Mouse (Mus musculus) ES-E14 (cell line): Measurements from ENCODE around the gene Hprt. TPM values are rescaled to one million over a fixed set of nuclear protein-coding genes. Genes with fewer than 3 reads are reported as not detected.

Experiments used
- DNase-seq: peaks from one replicate; pipeline ENCODE4 v3.0.0-alpha.2; 2013; ENCODE audit warnings: low read depth, low spot score
- H3K27ac ChIP-seq: 2 replicates; pipeline ENCODE4 v1.5.1; 2012; ENCODE audit warnings: low read depth, mild to moderate bottlenecking, low read length, moderate library complexity, mixed read lengths; ENCODE audit not compliant: poor library complexity, insufficient read depth, severe bottlenecking
- H3K36me3 ChIP-seq: 2 replicates; pipeline ENCODE4 v1.6.1; 2012; ENCODE audit warnings: mild to moderate bottlenecking, low read length, moderate library complexity, mixed read lengths; ENCODE audit not compliant: control insufficient read depth, poor library complexity, insufficient read depth, severe bottlenecking
- H3K4me1 ChIP-seq, 2 experiments: fragments of 150-350 bp in 1 of 2; sonication (generic) in 1 of 2; 2 replicates each; pipeline ENCODE4 v1.6.1; 2012; ENCODE audit warnings: low read length in 2 of 2, mild to moderate bottlenecking in 1 of 2, mixed read lengths in 1 of 2; ENCODE audit not compliant: control insufficient read depth in 2 of 2, insufficient read depth in 2 of 2, poor library complexity in 1 of 2
- H3K4me3 ChIP-seq, 2 experiments: fragments of 150-350 bp in 1 of 2; sonication (generic) in 1 of 2; 2 replicates each; pipeline ENCODE4 v1.5.1; 2012; ENCODE audit warnings: low read length in 2 of 2, low read depth in 1 of 2, mild to moderate bottlenecking in 1 of 2, mixed read lengths in 1 of 2; ENCODE audit not compliant: insufficient read depth in 1 of 2, poor library complexity in 1 of 2, severe bottlenecking in 1 of 2
- H3K9ac ChIP-seq: 2 replicates; pipeline ENCODE4 v1.6.1; 2012; ENCODE audit warnings: low read depth, mild to moderate bottlenecking, low read length, mixed read lengths; ENCODE audit not compliant: poor library complexity, insufficient read depth, severe bottlenecking
- H3K9me3 ChIP-seq: fragments of 150-350 bp; sonication (generic); 2 replicates; pipeline ENCODE4 v1.6.1; 2012; ENCODE audit warnings: low read depth, mild to moderate bottlenecking, low read length; ENCODE audit not compliant: control insufficient read depth, insufficient read depth
- CHD2 ChIP-seq: IDR thresholded peaks from 2 replicates; pipeline ENCODE4 v1.6.1; 2014; ENCODE audit warnings: mild to moderate bottlenecking, low read depth, low read length, inconsistent platforms
- HCFC1 ChIP-seq: IDR thresholded peaks from 2 replicates; pipeline ENCODE4 v1.6.1; 2012; ENCODE audit warnings: low read length, inconsistent platforms, borderline replicate concordance; ENCODE audit not compliant: insufficient read depth
- MAFK ChIP-seq: IDR thresholded peaks from 2 replicates; pipeline ENCODE4 v1.6.1; 2014; ENCODE audit warnings: mild to moderate bottlenecking, low read depth, low read length, inconsistent platforms; ENCODE audit not compliant: insufficient read depth
- ZC3H11A ChIP-seq: IDR thresholded peaks from 2 replicates; pipeline ENCODE4 v1.6.1; 2012; ENCODE audit warnings: low read depth, mild to moderate bottlenecking, inconsistent platforms, low read length, borderline replicate concordance
- ZNF384 ChIP-seq: IDR thresholded peaks from 2 replicates; pipeline ENCODE4 v1.6.1; 2012; ENCODE audit warnings: low read depth, low read length, inconsistent platforms
- in situ Hi-C, 2 experiments: fragments of 600-800 bp; cut with MboI; formaldehyde crosslinking; loops; one replicate each; pipeline ENCODE4 v1.15.1; 2025; ENCODE audit warnings: low sequenced_read_pairs in 2 of 2, inconsistent platforms in 1 of 2; ENCODE audit not compliant: unreplicated experiment in 2 of 2
- total RNA-seq: library from RNA; depleted of rRNA; stranded (reverse); fragments of 300-350 nt; gene quantifications from 2 replicates; pipeline ENCODE4 v1.2.3, GENCODE M21; 2012

The Hprt gene
- total RNA-seq, 1 experiment: 1.6 TPM

DNA sequence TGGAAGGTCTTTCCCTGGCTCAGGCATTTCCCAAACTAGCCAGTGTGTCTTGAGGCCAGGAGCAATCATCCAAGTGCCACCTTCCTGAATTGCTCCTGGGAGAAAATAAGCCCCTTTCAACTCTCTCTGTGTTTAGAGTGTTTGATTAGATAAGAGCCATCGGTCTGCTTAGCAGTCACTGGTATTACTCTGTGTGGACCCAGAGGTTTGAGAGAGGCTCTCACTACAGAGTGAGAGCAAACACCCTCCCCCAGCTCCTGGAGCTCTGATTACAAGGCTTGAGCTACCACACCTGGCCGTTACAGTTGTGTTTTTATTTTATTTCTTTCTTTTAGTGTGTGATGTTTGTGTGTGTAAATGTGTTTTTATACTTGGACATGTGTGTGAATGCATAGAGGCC is 59.0 kb downstream of the Hprt start:
- Histone ChIP-seq H3K27ac (no peak overlapping the region), H3K9me3 (no peaks in the 10 kb centered on the region), H3K4me1 (no peaks in the 10 kb centered on the region), H3K36me3 (no peaks in the 10 kb centered on the region), H3K4me3 (no peak overlapping the region), H3K9ac (no peak overlapping the region)
- TF ChIP-seq MAFK (no peak), ZC3H11A (no peak), CHD2 (no peak), ZNF384 (no peak), HCFC1 (no peak)
- no peak for DNase-seq
- in situ Hi-C loops: no loop called here

GRCm38 (mm10) chrX:53049196-53049595 is 61.3 kb downstream of the Hprt start:
- Histone ChIP-seq H3K9ac (no peak overlapping the region), H3K36me3 (no peaks in the 10 kb centered on the region), H3K27ac (no peak overlapping the region), H3K4me1 (no peaks in the 10 kb centered on the region; a peak in 1 of 4 replicates), H3K4me3 (no peak overlapping the region), H3K9me3 (no peaks in the 10 kb centered on the region)
- in situ Hi-C loops: no loop called here
- DNase-seq: no peak
- no peak for TF ChIP-seq CHD2
- TF ChIP-seq ZNF384: no peak
- TF ChIP-seq MAFK: no peak
- TF ChIP-seq HCFC1: no peak
- TF ChIP-seq ZC3H11A: no peak

GRCm38 (mm10) chrX:53050353-53050752 is 62.4 kb downstream of the Hprt start:
- peak overlapping the region in 1 of 2 experiments; percentile 42; a peak in 1 of 4 replicates for H3K4me3 ChIP-seq
- no peaks in the 10 kb centered on the region for H3K9me3 ChIP-seq
- DNase-seq: no peak
- H3K36me3 ChIP-seq: no peaks in the 10 kb centered on the region
- H3K27ac ChIP-seq: no peak overlapping the region
- in situ Hi-C loops: no loop called here
- no peak for TF ChIP-seq MAFK
- no peak for TF ChIP-seq CHD2
- TF ChIP-seq HCFC1: no peak
- TF ChIP-seq ZC3H11A: no peak
- TF ChIP-seq ZNF384: no peak
- no peak overlapping the region for H3K9ac ChIP-seq
- H3K4me1 ChIP-seq: no peaks in the 10 kb centered on the region; a peak in 1 of 4 replicates

DNA sequence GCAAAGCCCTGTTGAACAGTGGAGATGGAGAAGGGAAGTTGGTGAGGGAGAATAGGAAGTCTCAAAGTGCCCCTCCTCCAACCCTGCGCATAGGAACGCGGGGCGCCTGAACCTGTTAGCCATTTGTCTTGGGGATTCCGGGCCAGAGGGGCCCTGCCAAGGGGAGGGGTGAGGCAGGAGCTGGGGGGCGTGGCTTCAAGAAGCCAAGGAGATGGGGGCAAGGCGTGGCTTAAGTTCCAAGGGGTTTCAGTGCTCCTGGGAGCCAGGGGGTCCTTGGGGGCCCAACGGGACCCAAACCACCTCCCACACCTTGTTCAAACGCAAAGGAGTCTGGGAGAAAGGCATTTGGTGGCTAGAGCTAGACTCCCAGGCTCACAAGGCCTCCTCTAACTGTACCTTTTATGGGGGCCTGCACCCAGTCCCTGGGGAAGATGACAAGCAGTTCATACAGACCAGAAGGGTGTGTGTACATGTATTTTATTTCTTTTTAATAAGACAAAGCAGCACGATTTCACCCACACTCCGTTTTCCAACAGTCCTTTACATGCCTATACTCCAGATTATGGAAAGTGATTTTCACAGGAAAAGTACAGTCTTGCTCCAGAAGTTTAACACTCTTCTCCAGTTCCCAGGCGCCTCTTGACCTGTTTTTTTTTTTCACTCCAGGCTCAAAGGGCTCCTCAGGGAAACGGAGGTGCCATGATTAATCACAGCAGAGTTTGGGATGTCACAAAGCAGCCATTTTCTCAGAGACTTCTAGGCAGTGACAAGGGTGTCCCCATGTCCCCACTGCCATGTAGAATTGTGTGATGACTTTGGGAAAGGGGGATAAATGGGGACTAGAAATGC is 64.9 kb downstream of the Hprt start:
- TF ChIP-seq ZC3H11A (no peak), ZNF384 (no peak), CHD2 (no peak), HCFC1 (no peak), MAFK (no peak)
- in situ Hi-C loops: no loop called here
- H3K36me3 ChIP-seq: no peaks in the 10 kb centered on the region
- H3K4me1 ChIP-seq: peaks cover 0 to 2% of the 10 kb centered on the region in 2 experiments; a peak in 1 of 4 replicates
- no peak overlapping the region for H3K27ac ChIP-seq
- DNase-seq: no peak
- H3K4me3 ChIP-seq: peak overlapping the region; percentile 46 to 49
- no peak overlapping the region for H3K9ac ChIP-seq
- H3K9me3 ChIP-seq: no peaks in the 10 kb centered on the region
